Mouse (Mus musculus) cerebellum, adult 2 months (tissue): ENCODE measurements at regions not wholly inside any gene's neighbourhood (a gene's known extent, or its start where the extent isn't known, plus 50 kb on each side); places are given as distances from the start of the nearest gene placed in this dataset.

Source experiments
- DNase-seq, 2 experiments: peaks; one replicate each; pipeline ENCODE4 v3.0.0; 2021
- H3K27ac ChIP-seq: fragments of 200-500 bp; 2 replicates; pipeline ENCODE4 v1.5.1; 2012; ENCODE audit warnings: low read length, control low read depth, inconsistent platforms; ENCODE audit not compliant: insufficient read depth
- H3K27me3 ChIP-seq: fragments of 200-500 bp; 2 replicates; pipeline ENCODE4 v1.6.1; 2012; ENCODE audit warnings: inconsistent platforms, mild to moderate bottlenecking, low read length, moderate library complexity; ENCODE audit not compliant: control insufficient read depth, insufficient read depth
- H3K4me1 ChIP-seq: fragments of 200-500 bp; 2 replicates; pipeline ENCODE4 v1.6.1; 2011; ENCODE audit warnings: low read length; ENCODE audit not compliant: control insufficient read depth, insufficient read depth
- H3K4me3 ChIP-seq: fragments of 200-500 bp; replicated peaks from 2 replicates; pipeline ENCODE3; 2011; ENCODE audit warnings: mild to moderate bottlenecking, low read depth, low read length, control low read depth; ENCODE audit not compliant: insufficient read depth
- CTCF ChIP-seq: fragments of 200-500 bp; IDR thresholded peaks from 2 replicates; pipeline ENCODE4 v1.5.1; 2011; ENCODE audit warnings: low read depth, mild to moderate bottlenecking, control low read depth, low read length, moderate library complexity, borderline replicate concordance; ENCODE audit not compliant: insufficient read depth
- POLR2A ChIP-seq: fragments of 200-500 bp; IDR thresholded peaks from 2 replicates; pipeline ENCODE4 v1.6.1; 2011; ENCODE audit warnings: low read length, control low read depth, borderline replicate concordance; ENCODE audit not compliant: insufficient read depth
- WGBS: fragments of 180-500 bp; shearing (Covaris S2); methylation state at CpG from one replicate; pipeline ENCODE4 v1.1.7; 2018; 5-methylcytosine and 5-hydroxymethylcytosine counted together

GRCm38 (mm10) chr12:70543299-70543698 lies 90.4 kb downstream of the Tmx1 start:
- no peak overlapping the region for H3K27ac ChIP-seq
- H3K27me3 ChIP-seq: no peaks in the 10 kb centered on the region
- WGBS: 73% methylated on average over 5 of the region's 5 CpGs
- H3K4me3 ChIP-seq: no peak overlapping the region
- no peaks in the 10 kb centered on the region for H3K4me1 ChIP-seq
- no peak for DNase-seq
- TF ChIP-seq POLR2A (no peak), CTCF (no peak)

DNA sequence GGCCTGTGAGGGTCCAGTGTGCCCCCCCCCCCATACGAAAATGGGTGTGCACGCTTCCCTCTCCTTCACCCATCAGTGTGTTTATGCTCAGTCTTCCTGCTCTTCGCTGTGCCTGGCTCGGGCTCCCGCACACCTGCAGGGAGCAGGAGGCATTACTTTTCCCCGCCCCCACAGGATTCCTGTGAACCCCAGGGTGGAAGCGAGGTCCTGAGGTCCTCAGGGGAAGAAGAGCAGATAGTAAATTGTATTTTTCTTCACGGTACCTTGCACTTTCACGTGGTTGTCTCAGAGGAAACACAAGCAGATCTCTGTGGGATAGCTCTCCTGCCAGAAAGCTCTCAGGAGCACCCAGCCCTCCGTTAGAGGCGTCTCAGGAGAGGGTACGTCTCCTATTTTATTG lies 91.4 kb downstream of the Tmx1 start:
- TF ChIP-seq POLR2A: no peak
- no peak for TF ChIP-seq CTCF
- Histone ChIP-seq H3K27ac (no peak overlapping the region), H3K4me3 (no peak overlapping the region), H3K4me1 (no peaks in the 10 kb centered on the region), H3K27me3 (no peaks in the 10 kb centered on the region)
- 45% methylated on average over 12 of the region's 12 CpGs for WGBS
- no peak for DNase-seq

- TF ChIP-seq POLR2A: no peak
- TF ChIP-seq CTCF: no peak
- Histone ChIP-seq H3K4me1 (no peaks in the 10 kb centered on the region), H3K4me3 (no peak overlapping the region), H3K27me3 (no peaks in the 10 kb centered on the region), H3K27ac (no peak overlapping the region)
- DNase-seq: peak in 1 of 2 experiments; percentile 22
- 40% methylated on average over 7 of the region's 7 CpGs for WGBS
Measured at GRCm38 (mm10) chr12:70544850-70545510, 92.1 kb downstream of the Tmx1 start.

- WGBS: 72% methylated on average over 6 of the region's 6 CpGs
- no peak overlapping the region for H3K27ac ChIP-seq
- TF ChIP-seq CTCF (no peak), POLR2A (no peak)
- H3K4me1 ChIP-seq: no peaks in the 10 kb centered on the region
- no peak for DNase-seq
- no peaks in the 10 kb centered on the region for H3K27me3 ChIP-seq
- H3K4me3 ChIP-seq: no peak overlapping the region
Measured at GRCm38 (mm10) chr12:70547199-70547598, 94.3 kb downstream of the Tmx1 start.

DNA sequence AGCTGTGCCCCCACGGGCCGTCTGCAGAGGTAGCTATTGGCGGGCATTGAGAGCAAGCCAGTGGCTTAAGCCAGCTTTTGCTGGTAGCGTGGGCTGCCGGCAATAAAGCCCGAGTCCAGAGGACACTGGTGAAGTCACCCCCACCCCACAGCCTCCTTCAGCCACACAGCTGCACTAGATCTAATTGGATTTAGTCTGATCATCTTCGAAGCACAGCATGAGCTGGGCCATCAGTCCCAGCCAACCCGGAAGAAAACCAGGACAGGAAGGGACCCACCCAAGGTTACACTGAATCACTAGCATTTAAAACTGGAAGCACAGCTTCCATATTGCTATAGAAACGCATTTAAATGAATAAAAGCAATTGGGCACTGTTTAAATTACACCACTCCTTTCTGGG lies 96.4 kb downstream of the Tmx1 start:
- H3K27me3 ChIP-seq: no peaks in the 10 kb centered on the region
- DNase-seq: no peak
- no peak overlapping the region for H3K4me3 ChIP-seq
- H3K27ac ChIP-seq: no peak overlapping the region
- H3K4me1 ChIP-seq: no peaks in the 10 kb centered on the region
- 53% methylated on average over 9 of the region's 9 CpGs for WGBS
- TF ChIP-seq CTCF (no peak), POLR2A (no peak)

DNA sequence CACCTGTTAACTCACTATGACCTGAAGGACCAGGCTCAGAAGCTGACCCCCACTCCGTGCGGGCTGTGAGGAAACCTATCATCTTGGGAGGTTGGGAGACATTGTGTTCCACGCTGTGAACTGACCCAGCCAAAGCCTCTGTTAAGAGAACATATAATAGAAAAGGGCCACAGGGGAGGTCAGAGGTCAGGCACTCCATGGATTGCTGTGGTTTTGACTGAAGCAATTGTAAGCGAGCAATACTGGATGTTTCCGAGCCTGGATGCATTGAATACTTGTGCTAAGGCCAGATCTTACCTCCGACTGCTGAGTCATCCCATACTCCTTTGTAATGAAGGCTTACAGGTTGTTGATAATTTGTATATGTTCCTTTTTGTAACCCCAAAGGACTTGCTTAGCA lies 101.0 kb downstream of the Tmx1 start:
- H3K4me3 ChIP-seq: no peak overlapping the region

GRCm38 (mm10) chr12:70554586-70554985 lies 101.7 kb downstream of the Tmx1 start:
- Histone ChIP-seq H3K4me1 (peaks cover 3% of the 10 kb centered on the region; the same call in 1 of the 2 replicates), H3K27ac (no peak overlapping the region), H3K27me3 (no peaks in the 10 kb centered on the region), H3K4me3 (no peak overlapping the region)
- no peak for DNase-seq
- TF ChIP-seq POLR2A: no peak
- no peak for TF ChIP-seq CTCF
- WGBS: 66% methylated on average over 7 of the region's 7 CpGs

More for the DNA sequence above, 101.0 kb downstream of the Tmx1 start:
- no peaks in the 10 kb centered on the region for H3K27me3 ChIP-seq
- no peak for DNase-seq
- H3K27ac ChIP-seq: no peak overlapping the region
- peaks cover 3% of the 10 kb centered on the region; the same call in 1 of the 2 replicates for H3K4me1 ChIP-seq
- 77% methylated on average over 6 of the region's 6 CpGs for WGBS
- no peak for TF ChIP-seq POLR2A
- TF ChIP-seq CTCF: no peak

GRCm38 (mm10) chr12:70555723-70556122 lies 102.8 kb downstream of the Tmx1 start:
- DNase-seq: no peak
- H3K4me3 ChIP-seq: no peak overlapping the region
- 80% methylated on average over 3 of the region's 3 CpGs for WGBS

More at GRCm38 (mm10) chr12:70555723-70556122, 102.8 kb downstream of the Tmx1 start:
- no peak overlapping the region for H3K27ac ChIP-seq
- TF ChIP-seq POLR2A (no peak), CTCF (no peak)
- H3K4me1 ChIP-seq: peaks cover 3% of the 10 kb centered on the region; the same call in 1 of the 2 replicates
- H3K27me3 ChIP-seq: no peaks in the 10 kb centered on the region
